Mouse (Mus musculus) layer of hippocampus, adult 9-11 months (tissue): ENCODE measurements around the gene A2ml1.

Experiments
- DNase-seq: peaks from one replicate; pipeline ENCODE4 v3.0.0; 2022

A2ml1 gene

GRCm38 (mm10) chr6:128549463-128550452 lies 31.6 kb downstream of the A2ml1 start:
- DNase-seq, result no peak

DNA sequence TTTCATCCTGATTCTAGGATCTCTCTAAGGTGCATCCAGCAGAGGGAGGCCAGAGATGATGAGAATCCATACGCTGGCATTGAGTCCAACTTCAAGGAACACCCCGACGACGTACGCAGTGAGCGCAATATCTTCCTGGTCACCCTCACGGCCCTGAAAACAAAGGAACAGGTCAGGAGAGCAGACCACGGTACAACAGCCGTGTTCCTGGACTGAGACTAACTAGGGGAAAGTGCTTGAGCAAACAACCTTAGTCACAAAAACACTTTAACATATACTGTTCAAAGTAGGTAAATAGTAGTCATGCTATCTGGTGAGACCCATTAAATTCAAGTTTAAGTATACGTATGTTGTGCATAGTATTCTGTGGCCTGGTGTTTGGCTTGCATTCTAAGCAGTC lies 32.9 kb downstream of the A2ml1 start:
- DNase-seq, result no peak

- DNase-seq, result no peak
Observed at GRCm38 (mm10) chr6:128545402-128545801, 36.0 kb downstream of the A2ml1 start.

- DNase-seq, result peak; percentile 15
Observed at GRCm38 (mm10) chr6:128543226-128543625, 38.2 kb downstream of the A2ml1 start.

DNA sequence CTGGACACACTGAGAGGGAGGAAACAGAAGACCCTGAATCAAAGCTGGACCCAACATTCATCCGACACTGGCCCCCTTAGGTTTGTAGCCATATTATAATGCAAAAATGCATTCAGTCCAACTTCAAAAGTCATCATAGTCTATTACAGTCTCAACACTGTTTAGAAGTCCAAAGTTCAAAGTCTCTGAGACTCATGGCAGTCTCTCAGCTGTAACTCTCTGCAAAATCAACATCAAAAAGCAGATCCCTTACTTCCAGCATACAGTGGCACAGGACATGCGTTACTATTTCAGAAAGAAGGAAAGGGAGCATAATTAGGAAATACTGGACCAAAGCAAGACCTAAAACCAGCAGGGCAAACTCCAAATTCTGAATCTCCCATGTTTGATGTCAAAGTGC lies 46.2 kb downstream of the A2ml1 start:
- DNase-seq, result no peak

- no peak for DNase-seq
Observed at GRCm38 (mm10) chr6:128533296-128533695, 48.1 kb downstream of the A2ml1 start.

GRCm38 (mm10) chr6:128532701-128533100 lies 48.7 kb downstream of the A2ml1 start:
- no peak for DNase-seq

GRCm38 (mm10) chr6:128528491-128528890 lies 52.9 kb downstream of the A2ml1 start:
- no peak for DNase-seq

- DNase-seq, result no peak
Observed at GRCm38 (mm10) chr6:128527110-128527509, 54.3 kb downstream of the A2ml1 start.

GRCm38 (mm10) chr6:128526601-128527000 lies 54.8 kb downstream of the A2ml1 start, which contains the start of gene Pzp:
Gene Pzp, minus strand, starts transcription at chr6:128526720.
- DNase-seq, result no peak

DNA sequence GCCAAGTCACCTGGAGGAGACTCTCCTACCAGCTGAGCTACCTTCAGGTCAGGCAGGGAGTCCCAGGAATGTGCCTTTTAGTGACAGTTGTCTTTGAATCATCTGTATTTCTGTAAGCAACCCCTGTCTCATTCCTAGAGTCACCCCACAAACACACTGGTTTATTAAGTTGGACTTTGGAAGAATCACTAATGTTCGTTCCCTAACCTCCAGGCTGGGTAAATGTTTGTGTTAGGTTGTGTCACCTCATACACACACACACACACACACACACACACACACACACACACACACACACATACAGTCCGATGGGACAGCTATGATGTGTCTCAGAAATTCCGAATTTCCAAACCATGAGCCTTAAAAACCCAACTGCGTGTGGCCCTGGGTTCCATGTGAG lies 55.6 kb downstream of the A2ml1 start:
- DNase-seq, result no peak

GRCm38 (mm10) chr6:128523360-128523759 lies 58.0 kb downstream of the A2ml1 start:
- no peak for DNase-seq

- DNase-seq, result no peak
Observed at GRCm38 (mm10) chr6:128519159-128519558, 62.2 kb downstream of the A2ml1 start.

GRCm38 (mm10) chr6:128505676-128506236 lies 75.7 kb downstream of the A2ml1 start:
- peak; percentile 63 for DNase-seq

- no peak for DNase-seq
Observed at GRCm38 (mm10) chr6:128504743-128505142, 76.7 kb downstream of the A2ml1 start.

GRCm38 (mm10) chr6:128495346-128495745 lies 86.1 kb downstream of the A2ml1 start:
- no peak for DNase-seq

- DNase-seq, result no peak
Observed at GRCm38 (mm10) chr6:128494646-128495331, 86.6 kb downstream of the A2ml1 start.

DNA sequence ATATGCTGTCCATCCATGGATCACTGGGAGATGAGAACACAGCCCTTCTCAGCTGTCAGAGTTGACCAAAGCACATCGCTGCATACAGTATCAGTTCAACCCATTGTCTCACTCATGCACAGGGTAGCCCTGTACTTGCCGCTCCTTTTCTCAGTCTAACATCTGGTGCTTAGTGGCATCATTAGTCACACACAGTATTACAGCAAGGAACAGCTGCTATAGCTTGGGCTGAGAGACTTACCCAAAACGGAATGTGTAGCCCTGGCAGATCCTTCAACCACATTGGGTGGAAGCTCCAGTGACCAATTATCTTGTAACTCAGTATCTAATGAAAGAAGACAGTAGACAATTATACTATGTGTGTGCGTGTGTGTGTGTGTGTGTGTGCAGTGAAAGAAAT lies 89.5 kb downstream of the A2ml1 start:
- no peak for DNase-seq

- DNase-seq, result no peak
Observed at GRCm38 (mm10) chr6:128490141-128490540, 91.3 kb downstream of the A2ml1 start.
